Mouse (Mus musculus): ENCODE results near the gene Rexo1. TPM values are rescaled to one million over a fixed set of nuclear protein-coding genes. Genes with fewer than 3 reads are reported as not detected.
"Not testable (repeated sequence)": the region's sequence is repeated elsewhere in the genome, so short reads cannot be mapped to it uniquely, and the experiment has no call there.

Rexo1 gene
- total RNA-seq (2021): 10 to 100 TPM; 46.5 to 51.3 TPM
- long read RNA-seq, experiment 1, full-length matches to known transcripts: 109 of 154 reads
- long read RNA-seq, experiment 1, partial matches to known transcripts: 19 of 154 reads
- long read RNA-seq, experiment 1, other reads (novel, unspliced or antisense): 26 of 154 reads
- long read RNA-seq, experiment 2, full-length matches to known transcripts: 88 of 134 reads
- long read RNA-seq, experiment 2, partial matches to known transcripts: 10 of 134 reads
- long read RNA-seq, experiment 2, other reads (novel, unspliced or antisense): 36 of 134 reads

- Histone ChIP-seq H3K4me3 (peak within 1 kb of the TSS; percentile 97), H3K27ac (peak within 1 kb of the TSS; percentile 100)
- peak; percentile 90 to 93 for DNase-seq (ENCODE audit: extremely low spot score in 1 of 2, low spot score in 2 of 2)
- intact Hi-C loops (cut with DNase I): no loop called here
- TF ChIP-seq CTCF (IDR thresholded peaks at IDR 0.05): peak; percentile 82
Measured at GRCm38 (mm10) chr10:80561116-80561944, at the start of gene Rexo1. Rexo1 (minus strand) TSS chr10:80561560.

GRCm38 (mm10) chr10:80611024-80611423, 49.7 kb upstream of the Rexo1 start:
- intact Hi-C loops (cut with DNase I): loop anchor here (2.0 kb wide), 1 partner anchor 76 kb away; no protein-coding TSS in a partner anchor
- DNase-seq (ENCODE audit: extremely low spot score in 1 of 2, low spot score in 2 of 2): no peak
- TF ChIP-seq CTCF (IDR thresholded peaks at IDR 0.05): peak; percentile 94
- Histone ChIP-seq H3K4me3 (no peak overlapping the region), H3K27ac (no peak overlapping the region)

- no peak overlapping the region for H3K27ac ChIP-seq
- H3K4me3 ChIP-seq: no peak overlapping the region
- no peak for DNase-seq (ENCODE audit: extremely low spot score in 1 of 2, low spot score in 2 of 2)
- no peak for TF ChIP-seq CTCF (IDR thresholded peaks at IDR 0.05)
- intact Hi-C loops (cut with DNase I): loop anchor here (2.0 kb wide), 1 partner anchor 77 kb away; no protein-coding TSS in a partner anchor
Measured at GRCm38 (mm10) chr10:80610116-80610785, 48.9 kb upstream of the Rexo1 start.

- TF ChIP-seq CTCF (IDR thresholded peaks at IDR 0.05): no peak
- DNase-seq (ENCODE audit: extremely low spot score in 1 of 2, low spot score in 2 of 2): no peak
- Histone ChIP-seq H3K4me3 (no peak overlapping the region), H3K27ac (no peak overlapping the region)
- intact Hi-C loops (cut with DNase I): no loop called here
Measured at GRCm38 (mm10) chr10:80609269-80609924, 48.0 kb upstream of the Rexo1 start.

GRCm38 (mm10) chr10:80608435-80608834, 47.1 kb upstream of the Rexo1 start:
- H3K27ac ChIP-seq: no peak overlapping the region
- TF ChIP-seq CTCF (IDR thresholded peaks at IDR 0.05): no peak
- DNase-seq (ENCODE audit: extremely low spot score in 1 of 2, low spot score in 2 of 2): no peak
- no peak overlapping the region for H3K4me3 ChIP-seq
- intact Hi-C loops (cut with DNase I): no loop called here

GRCm38 (mm10) chr10:80606737-80607350, 45.5 kb upstream of the Rexo1 start:
- no peak for DNase-seq (ENCODE audit: extremely low spot score in 1 of 2, low spot score in 2 of 2)
- no peak for TF ChIP-seq CTCF (IDR thresholded peaks at IDR 0.05)
- no peak overlapping the region for H3K4me3 ChIP-seq
- intact Hi-C loops (cut with DNase I): no loop called here
- no peak overlapping the region for H3K27ac ChIP-seq

- no peak for DNase-seq (ENCODE audit: extremely low spot score in 1 of 2, low spot score in 2 of 2)
- Histone ChIP-seq H3K4me3 (no peak overlapping the region), H3K27ac (no peak overlapping the region)
- no peak for TF ChIP-seq CTCF (IDR thresholded peaks at IDR 0.05)
- intact Hi-C loops (cut with DNase I): no loop called here
Measured at GRCm38 (mm10) chr10:80606306-80606705, 44.9 kb upstream of the Rexo1 start.

- DNase-seq (ENCODE audit: extremely low spot score in 1 of 2, low spot score in 2 of 2); intact Hi-C loops (cut with DNase I); H3K4me3 ChIP-seq; H3K27ac ChIP-seq: not testable (repeated sequence)
Measured at GRCm38 (mm10) chr10:80605721-80606120, 44.4 kb upstream of the Rexo1 start, which contains the start of gene Gm49322. Gm49322 (plus strand) TSS chr10:80606021.

- H3K4me3 ChIP-seq: no peak overlapping the region
- no peak for TF ChIP-seq CTCF (IDR thresholded peaks at IDR 0.05)
- H3K27ac ChIP-seq: no peak overlapping the region
- intact Hi-C loops (cut with DNase I): no loop called here
- no peak for DNase-seq (ENCODE audit: extremely low spot score in 1 of 2, low spot score in 2 of 2)
Measured at GRCm38 (mm10) chr10:80604988-80605387, 43.6 kb upstream of the Rexo1 start.

GRCm38 (mm10) chr10:80604001-80604509, 42.7 kb upstream of the Rexo1 start:
- Histone ChIP-seq H3K4me3 (peak overlapping the region; percentile 95), H3K27ac (peak overlapping the region; percentile 97)
- no peak for TF ChIP-seq CTCF (IDR thresholded peaks at IDR 0.05)
- intact Hi-C loops (cut with DNase I): no loop called here
- no peak for DNase-seq (ENCODE audit: extremely low spot score in 1 of 2, low spot score in 2 of 2)

- TF ChIP-seq CTCF (IDR thresholded peaks at IDR 0.05): no peak
- peak overlapping the region; percentile 97 for H3K27ac ChIP-seq
- peak overlapping the region; percentile 95 for H3K4me3 ChIP-seq
- intact Hi-C loops (cut with DNase I): loop anchor here (1.0 kb wide), 1 partner anchor 19 kb away; the partner anchor contains the start of gene Csnk1g2
- no peak for DNase-seq (ENCODE audit: extremely low spot score in 1 of 2, low spot score in 2 of 2)
Measured at GRCm38 (mm10) chr10:80603364-80603763, 42.0 kb upstream of the Rexo1 start.
